Mouse (Mus musculus): ENCODE results near the gene Mios.

DNA sequence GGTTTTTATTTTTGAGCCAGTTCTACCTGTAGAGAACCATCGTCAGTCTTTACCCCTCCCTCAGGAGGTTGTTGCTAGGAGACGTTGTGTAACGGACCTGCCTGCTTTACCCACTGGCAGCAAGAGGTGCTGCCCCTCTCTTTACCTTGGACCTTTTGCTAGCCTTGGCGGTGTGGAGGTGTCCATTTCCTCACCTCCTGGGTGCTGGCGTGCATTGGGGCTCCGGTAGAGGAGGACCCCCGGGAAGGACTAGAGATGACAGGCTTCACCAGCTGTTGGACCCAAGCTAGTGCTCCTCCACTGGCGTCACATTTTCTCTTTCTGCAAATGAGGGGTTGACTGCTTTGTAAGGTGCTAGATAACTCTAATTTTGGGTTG lies 50.6 kb downstream of the Mios start:
- no peak for TF ChIP-seq CTCF (IDR thresholded peaks at IDR 0.05)
- TF ChIP-seq EP300 (IDR thresholded peaks at IDR 0.05; ENCODE audit: insufficient read depth, low read depth, low read length), result no peak

Measured in heart, adult 2 months (tissue).